Mouse (Mus musculus) neural tube, embryonic 11.5 days (tissue): Measurements from ENCODE around the gene Cox20. TPM values are rescaled to one million over a fixed set of nuclear protein-coding genes. Genes with fewer than 3 reads are reported as not detected.
"Not testable (repeated sequence)": the region's sequence is repeated elsewhere in the genome, so short reads cannot be mapped to it uniquely, and the experiment has no call there.

Experiments
- ATAC-seq: fragments of 200-750 bp; cut with Nextera tagmentation; 2 replicates; pipeline ENCODE4 v1.8.0; 2017; ENCODE audit warnings: moderate number of reproducible peaks, mild to moderate bottlenecking, moderate TSS enrichment, moderate library complexity; ENCODE audit not compliant: insufficient read depth, low FRiP score, low TSS enrichment
- DNase-seq: peaks from one replicate; pipeline ENCODE4 v3.0.0-alpha.2; 2015; ENCODE audit warnings: low spot score
- H3K27ac ChIP-seq: fragments of 300-500 bp; sonication (generic); 2 replicates; pipeline ENCODE4 v1.5.1; 2014; ENCODE audit warnings: low read depth, mild to moderate bottlenecking, low read length
- H3K27me3 ChIP-seq: fragments of 300-500 bp; sonication (generic); 2 replicates; pipeline ENCODE4 v1.6.1; 2014; ENCODE audit warnings: mild to moderate bottlenecking, low read length, mixed read lengths; ENCODE audit not compliant: control insufficient read depth, insufficient read depth
- H3K36me3 ChIP-seq: fragments of 300-500 bp; sonication (generic); 2 replicates; pipeline ENCODE4 v1.6.1; 2014; ENCODE audit warnings: mild to moderate bottlenecking, low read length, moderate library complexity, mixed read lengths; ENCODE audit not compliant: control insufficient read depth, insufficient read depth
- H3K4me1 ChIP-seq: fragments of 300-500 bp; sonication (generic); 2 replicates; pipeline ENCODE4 v1.6.1; 2014; ENCODE audit warnings: low read length, mixed read lengths; ENCODE audit not compliant: control insufficient read depth, insufficient read depth
- H3K4me2 ChIP-seq: fragments of 300-500 bp; sonication (generic); 2 replicates; pipeline ENCODE4 v1.6.1; 2014; ENCODE audit warnings: low read depth, mild to moderate bottlenecking, moderate library complexity
- H3K4me3 ChIP-seq: fragments of 300-500 bp; sonication (generic); 2 replicates; pipeline ENCODE4 v1.5.1; 2014; ENCODE audit warnings: low read depth, low read length
- H3K9ac ChIP-seq: fragments of 300-500 bp; sonication (generic); 2 replicates; pipeline ENCODE4 v1.6.1; 2014; ENCODE audit warnings: mild to moderate bottlenecking, low read length
- H3K9me3 ChIP-seq: fragments of 300-500 bp; sonication (generic); 2 replicates; pipeline ENCODE4 v1.6.1; 2016; ENCODE audit warnings: low read length; ENCODE audit not compliant: control insufficient read depth
- WGBS: fragments of 180-500 bp; shearing (Covaris S2); extraction: QIAGEN DNeasy Blood & Tissue Kit; methylation state at CpG from one replicate; pipeline ENCODE4 v1.1.7; 2014; 5-methylcytosine and 5-hydroxymethylcytosine counted together
- polyA plus RNA-seq: library from polyadenylated mRNA; unstranded; fragments of >200 nt; fragmentation: Nextera tagmentation; extraction: Ambion mirVana; gene quantifications from 2 replicates; pipeline ENCODE4 v1.2.1, GENCODE M21; 2014

Gene Cox20
- polyA plus RNA-seq, 1 experiment from 2014 or later, result 104 TPM

GRCm38 (mm10) chr1:178340213-178340612, 21.3 kb downstream of the Cox20 start:
- Histone ChIP-seq H3K4me2 (no peak overlapping the region), H3K36me3 (no peaks in the 10 kb centered on the region), H3K4me3 (no peak overlapping the region), H3K9me3 (no peaks in the 10 kb centered on the region), H3K27ac (no peak overlapping the region), H3K9ac (no peak overlapping the region), H3K4me1 (peaks cover 1% of the 10 kb centered on the region; the same call in 1 of the 2 replicates), H3K27me3 (no peaks in the 10 kb centered on the region)
- DNase-seq, result no peak
- ATAC-seq, result no peak
- WGBS, result 95% methylated on average over 2 of the region's 2 CpGs

GRCm38 (mm10) chr1:178341435-178341834, 22.5 kb downstream of the Cox20 start:
- 85% methylated on average over 3 of the region's 3 CpGs for WGBS
- ATAC-seq, result no peak
- Histone ChIP-seq H3K4me1 (no peaks in the 10 kb centered on the region), H3K27me3 (no peaks in the 10 kb centered on the region), H3K9me3 (no peaks in the 10 kb centered on the region), H3K4me3 (no peak overlapping the region), H3K4me2 (no peak overlapping the region), H3K27ac (no peak overlapping the region), H3K9ac (no peak overlapping the region), H3K36me3 (no peaks in the 10 kb centered on the region)
- no peak for DNase-seq

- H3K9ac ChIP-seq, result no peak overlapping the region
- H3K27ac ChIP-seq, result no peak overlapping the region
- no peaks in the 10 kb centered on the region for H3K9me3 ChIP-seq
- DNase-seq (no peak), ATAC-seq (no peak)
- H3K4me1 ChIP-seq, result no peaks in the 10 kb centered on the region
- H3K4me3 ChIP-seq, result no peak overlapping the region
- no peaks in the 10 kb centered on the region for H3K36me3 ChIP-seq
- H3K27me3 ChIP-seq, result no peaks in the 10 kb centered on the region
- 95% methylated on average over 1 of the region's 1 CpGs for WGBS
- H3K4me2 ChIP-seq, result no peak overlapping the region
Observed at GRCm38 (mm10) chr1:178342063-178342462, 23.1 kb downstream of the Cox20 start.

- DNase-seq (no peak), ATAC-seq (no peak)
- no peaks in the 10 kb centered on the region for H3K36me3 ChIP-seq
- H3K9ac ChIP-seq, result no peak overlapping the region
- no peak overlapping the region for H3K27ac ChIP-seq
- no peaks in the 10 kb centered on the region for H3K9me3 ChIP-seq
- H3K27me3 ChIP-seq, result no peaks in the 10 kb centered on the region
- 88% methylated on average over 4 of the region's 5 CpGs for WGBS
- H3K4me3 ChIP-seq, result no peak overlapping the region
- H3K4me1 ChIP-seq, result no peaks in the 10 kb centered on the region
- H3K4me2 ChIP-seq, result no peak overlapping the region
Observed at GRCm38 (mm10) chr1:178342612-178343011, 23.7 kb downstream of the Cox20 start.

- H3K4me3 ChIP-seq, H3K4me2 ChIP-seq, H3K36me3 ChIP-seq, DNase-seq, ATAC-seq, H3K27ac ChIP-seq, H3K9me3 ChIP-seq, H3K27me3 ChIP-seq, H3K9ac ChIP-seq, H3K4me1 ChIP-seq: not testable (repeated sequence)
- WGBS, result 88% methylated on average over 10 of the region's 10 CpGs
Observed at GRCm38 (mm10) chr1:178344071-178344805, 25.3 kb downstream of the Cox20 start.

- Histone ChIP-seq H3K4me1 (no peaks in the 10 kb centered on the region), H3K36me3 (no peaks in the 10 kb centered on the region), H3K9ac (no peak overlapping the region), H3K4me2 (no peak overlapping the region), H3K9me3 (no peaks in the 10 kb centered on the region), H3K27ac (no peak overlapping the region), H3K27me3 (no peaks in the 10 kb centered on the region), H3K4me3 (no peak overlapping the region)
- WGBS, result 94% methylated on average over 2 of the region's 2 CpGs
- no peak for DNase-seq
- no peak for ATAC-seq
Observed at GRCm38 (mm10) chr1:178350792-178351191, 31.9 kb downstream of the Cox20 start.

- ATAC-seq, result no peak
- Histone ChIP-seq H3K4me1 (no peaks in the 10 kb centered on the region), H3K9ac (no peak overlapping the region), H3K27ac (no peak overlapping the region), H3K4me2 (no peak overlapping the region), H3K36me3 (no peaks in the 10 kb centered on the region), H3K4me3 (no peak overlapping the region), H3K27me3 (no peaks in the 10 kb centered on the region), H3K9me3 (no peaks in the 10 kb centered on the region)
- DNase-seq, result no peak
Observed at GRCm38 (mm10) chr1:178351643-178352042, 32.7 kb downstream of the Cox20 start.

- DNase-seq (no peak), ATAC-seq (no peak)
- Histone ChIP-seq H3K27me3 (no peaks in the 10 kb centered on the region), H3K9me3 (no peaks in the 10 kb centered on the region), H3K9ac (no peak overlapping the region), H3K4me2 (no peak overlapping the region), H3K27ac (no peak overlapping the region), H3K4me3 (no peak overlapping the region), H3K4me1 (no peaks in the 10 kb centered on the region), H3K36me3 (no peaks in the 10 kb centered on the region)
- WGBS, result 64% methylated on average over 3 of the region's 3 CpGs
Observed at GRCm38 (mm10) chr1:178354576-178354975, 35.6 kb downstream of the Cox20 start.
